Mouse (Mus musculus) bone marrow, adult 2 months (tissue): Measurements from ENCODE around the gene Clcnka.

Source experiments
- CTCF ChIP-seq: fragments of 200-500 bp; IDR thresholded peaks from 2 replicates; pipeline ENCODE4 v1.5.1; 2011; ENCODE audit warnings: low read length, control low read depth; ENCODE audit not compliant: control insufficient read depth, insufficient read depth
- POLR2A ChIP-seq: fragments of 200-500 bp; IDR thresholded peaks from 2 replicates; pipeline ENCODE4 v1.6.1; 2011; ENCODE audit warnings: low read depth, mild to moderate bottlenecking, control low read depth, low read length, borderline replicate concordance; ENCODE audit not compliant: control insufficient read depth

DNA sequence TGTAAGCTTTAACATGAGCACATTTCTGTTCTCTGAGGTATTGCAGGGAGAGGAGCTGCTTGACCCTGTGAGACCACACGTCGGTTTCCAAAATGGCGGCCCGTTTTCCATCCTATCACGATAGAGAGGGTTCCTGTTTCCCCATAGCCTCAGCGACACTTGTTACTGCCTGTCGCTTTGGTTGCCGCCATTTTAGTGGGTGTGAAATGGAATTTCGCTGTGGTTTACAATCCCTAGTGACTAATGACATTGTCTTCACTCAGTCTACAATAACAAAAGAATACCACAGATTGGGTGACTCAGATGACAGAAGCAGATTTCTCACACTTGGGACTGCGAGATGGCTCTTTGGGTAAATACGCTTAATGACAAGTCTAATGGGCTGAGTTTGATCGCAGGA lies 53.3 kb downstream of the Clcnka start:
- TF ChIP-seq CTCF (no peak), POLR2A (no peak)
